Mouse (Mus musculus) lung, embryonic 15.5 days (tissue): ENCODE measurements at regions not wholly inside any gene's neighbourhood (a gene's known extent, or its start where the extent isn't known, plus 50 kb on each side); places are given as distances from the start of the nearest gene placed in this dataset.

Experiments
- ATAC-seq: fragments of 200-750 bp; cut with Nextera tagmentation; 2 replicates; pipeline ENCODE4 v1.8.0; 2017; ENCODE audit warnings: moderate number of reproducible peaks, borderline replicate concordance; ENCODE audit not compliant: low FRiP score, low TSS enrichment; ENCODE audit errors: extremely low read depth
- H3K27ac ChIP-seq: fragments of 300-500 bp; sonication (generic); 2 replicates; pipeline ENCODE4 v1.5.1; 2015; ENCODE audit warnings: moderate library complexity, mild to moderate bottlenecking, inconsistent platforms
- H3K27me3 ChIP-seq: fragments of 300-500 bp; sonication (generic); 2 replicates; pipeline ENCODE4 v1.6.1; 2015; ENCODE audit warnings: inconsistent platforms
- H3K36me3 ChIP-seq: fragments of 300-500 bp; sonication (generic); 2 replicates; pipeline ENCODE4 v1.6.1; 2015; ENCODE audit warnings: inconsistent platforms
- H3K4me1 ChIP-seq: fragments of 300-500 bp; sonication (generic); 2 replicates; pipeline ENCODE4 v1.6.1; 2015; ENCODE audit warnings: inconsistent platforms
- H3K4me2 ChIP-seq: fragments of 300-500 bp; sonication (generic); 2 replicates; pipeline ENCODE4 v1.6.1; 2015; ENCODE audit warnings: inconsistent platforms, mild to moderate bottlenecking, moderate library complexity
- H3K4me3 ChIP-seq: fragments of 300-500 bp; sonication (generic); 2 replicates; pipeline ENCODE4 v1.5.1; 2015; ENCODE audit warnings: mild to moderate bottlenecking, inconsistent platforms
- H3K9ac ChIP-seq: fragments of 300-500 bp; sonication (generic); 2 replicates; pipeline ENCODE4 v1.6.1; 2015; ENCODE audit warnings: inconsistent platforms
- H3K9me3 ChIP-seq: fragments of 300-500 bp; sonication (generic); 2 replicates; pipeline ENCODE4 v1.6.1; 2016; ENCODE audit warnings: inconsistent platforms
- WGBS: fragments of 180-500 bp; shearing (Covaris S2); methylation state at CpG from one replicate; pipeline ENCODE4 v1.1.7; 2015; 5-methylcytosine and 5-hydroxymethylcytosine counted together

- Histone ChIP-seq H3K27me3 (no peaks in the 10 kb centered on the region), H3K9me3 (no peaks in the 10 kb centered on the region), H3K4me2 (no peak overlapping the region), H3K9ac (no peak overlapping the region), H3K4me1 (peaks cover 5% of the 10 kb centered on the region), H3K27ac (no peak overlapping the region), H3K4me3 (no peak overlapping the region), H3K36me3 (no peaks in the 10 kb centered on the region)
- WGBS, result 62% methylated on average over 8 of the region's 8 CpGs
- ATAC-seq, result no peak
Observed at GRCm38 (mm10) chr19:26938911-26939310, 53.2 kb downstream of the Gm815 start.

GRCm38 (mm10) chr19:26944006-26944405 lies 58.3 kb downstream of the Gm815 start:
- H3K27me3 ChIP-seq, result no peaks in the 10 kb centered on the region
- no peak for ATAC-seq
- H3K4me1 ChIP-seq, result peaks cover 2% of the 10 kb centered on the region
- H3K4me2 ChIP-seq, result no peak overlapping the region
- no peak overlapping the region for H3K27ac ChIP-seq
- H3K9ac ChIP-seq, result no peak overlapping the region
- no peaks in the 10 kb centered on the region for H3K9me3 ChIP-seq
- 81% methylated on average over 2 of the region's 2 CpGs for WGBS
- H3K4me3 ChIP-seq, result no peak overlapping the region
- no peaks in the 10 kb centered on the region for H3K36me3 ChIP-seq

- Histone ChIP-seq H3K9me3 (no peaks in the 10 kb centered on the region), H3K9ac (no peak overlapping the region), H3K27ac (no peak overlapping the region), H3K4me3 (no peak overlapping the region), H3K27me3 (no peaks in the 10 kb centered on the region), H3K4me1 (no peaks in the 10 kb centered on the region), H3K36me3 (no peaks in the 10 kb centered on the region), H3K4me2 (no peak overlapping the region)
- 37% methylated on average over 3 of the region's 3 CpGs for WGBS
- no peak for ATAC-seq
Observed at GRCm38 (mm10) chr19:26946562-26946961, 60.9 kb downstream of the Gm815 start.

- no peak for ATAC-seq
- Histone ChIP-seq H3K9ac (no peak overlapping the region), H3K4me1 (no peaks in the 10 kb centered on the region), H3K4me3 (no peak overlapping the region), H3K27ac (no peak overlapping the region), H3K9me3 (no peaks in the 10 kb centered on the region), H3K27me3 (no peaks in the 10 kb centered on the region), H3K4me2 (no peak overlapping the region), H3K36me3 (no peaks in the 10 kb centered on the region)
- WGBS, result 96% methylated on average over 2 of the region's 2 CpGs
Observed at GRCm38 (mm10) chr19:26948479-26948878, 62.8 kb downstream of the Gm815 start.

GRCm38 (mm10) chr19:26949153-26949552 lies 63.5 kb downstream of the Gm815 start:
- H3K9me3 ChIP-seq, result no peaks in the 10 kb centered on the region
- no peaks in the 10 kb centered on the region for H3K4me1 ChIP-seq
- H3K27me3 ChIP-seq, result no peaks in the 10 kb centered on the region
- H3K27ac ChIP-seq, result no peak overlapping the region
- 91% methylated on average over 4 of the region's 4 CpGs for WGBS
- no peaks in the 10 kb centered on the region for H3K36me3 ChIP-seq
- H3K4me2 ChIP-seq, result no peak overlapping the region
- no peak overlapping the region for H3K9ac ChIP-seq
- no peak overlapping the region for H3K4me3 ChIP-seq
- no peak for ATAC-seq

GRCm38 (mm10) chr19:26953348-26953747 lies 67.7 kb downstream of the Gm815 start:
- ATAC-seq, result no peak
- no peaks in the 10 kb centered on the region for H3K9me3 ChIP-seq
- no peaks in the 10 kb centered on the region for H3K27me3 ChIP-seq
- WGBS, result 82% methylated on average over 8 of the region's 8 CpGs
- no peaks in the 10 kb centered on the region for H3K36me3 ChIP-seq
- H3K4me3 ChIP-seq, result no peak overlapping the region
- H3K9ac ChIP-seq, result no peak overlapping the region
- H3K4me1 ChIP-seq, result no peaks in the 10 kb centered on the region
- H3K27ac ChIP-seq, result no peak overlapping the region
- H3K4me2 ChIP-seq, result no peak overlapping the region

GRCm38 (mm10) chr19:26966055-26966760 lies 80.5 kb downstream of the Gm815 start:
- Histone ChIP-seq H3K9me3 (no peaks in the 10 kb centered on the region), H3K4me2 (no peak overlapping the region), H3K27ac (no peak overlapping the region), H3K36me3 (no peaks in the 10 kb centered on the region), H3K4me3 (no peak overlapping the region), H3K27me3 (no peaks in the 10 kb centered on the region), H3K9ac (no peak overlapping the region), H3K4me1 (no peaks in the 10 kb centered on the region)
- WGBS, result 92% methylated on average over 6 of the region's 6 CpGs
- ATAC-seq, result no peak

- Histone ChIP-seq H3K9me3 (no peaks in the 10 kb centered on the region), H3K4me3 (no peak overlapping the region), H3K36me3 (no peaks in the 10 kb centered on the region), H3K4me2 (no peak overlapping the region), H3K27me3 (no peaks in the 10 kb centered on the region), H3K9ac (no peak overlapping the region), H3K4me1 (no peaks in the 10 kb centered on the region), H3K27ac (no peak overlapping the region)
- WGBS, result 81% methylated on average over 1 of the region's 1 CpGs
- no peak for ATAC-seq
Observed at GRCm38 (mm10) chr19:26973058-26973457, 87.4 kb downstream of the Gm815 start.

DNA sequence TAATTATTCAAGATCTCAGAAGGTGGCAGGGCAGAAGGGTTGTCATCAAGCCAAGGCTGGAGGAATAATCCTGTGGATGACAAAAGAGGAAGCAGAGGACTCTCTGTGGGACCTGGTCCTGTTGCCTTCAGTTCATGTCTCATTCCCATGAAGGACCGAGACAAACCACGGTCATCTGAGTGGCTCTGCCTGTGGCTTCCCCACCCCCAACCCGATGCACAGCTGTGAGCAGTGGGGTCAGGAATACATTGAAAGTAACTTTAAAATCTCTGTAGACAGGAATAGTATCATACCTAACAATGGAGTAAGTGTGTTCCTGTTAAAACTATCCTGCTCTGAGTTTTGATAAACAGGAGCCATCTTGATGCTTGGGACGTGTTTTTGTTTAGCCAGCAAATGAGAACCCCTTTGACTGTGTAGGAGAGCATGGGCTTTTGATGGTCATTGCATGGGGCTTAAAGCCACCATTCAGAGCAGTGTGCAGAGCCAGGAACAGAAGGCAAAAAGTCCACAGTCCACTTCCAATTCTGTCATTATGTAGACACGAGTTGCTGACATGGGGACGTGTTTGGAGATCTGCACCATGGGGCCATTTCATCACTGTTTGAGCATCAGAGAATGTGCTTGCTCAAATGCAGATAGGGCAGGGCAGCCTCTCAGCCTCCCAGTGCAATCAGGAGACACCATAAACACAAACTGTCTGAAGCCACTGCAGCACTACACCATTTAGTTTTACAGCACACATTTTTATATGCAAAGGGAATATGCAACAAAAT lies 88.3 kb downstream of the Gm815 start:
- ATAC-seq, result no peak
- no peak overlapping the region for H3K4me3 ChIP-seq
- H3K27ac ChIP-seq, result no peak overlapping the region
- no peaks in the 10 kb centered on the region for H3K9me3 ChIP-seq
- no peaks in the 10 kb centered on the region for H3K4me1 ChIP-seq
- H3K4me2 ChIP-seq, result no peak overlapping the region
- WGBS, result 83% methylated on average over 6 of the region's 6 CpGs
- no peaks in the 10 kb centered on the region for H3K27me3 ChIP-seq
- H3K36me3 ChIP-seq, result no peaks in the 10 kb centered on the region
- H3K9ac ChIP-seq, result no peak overlapping the region

DNA sequence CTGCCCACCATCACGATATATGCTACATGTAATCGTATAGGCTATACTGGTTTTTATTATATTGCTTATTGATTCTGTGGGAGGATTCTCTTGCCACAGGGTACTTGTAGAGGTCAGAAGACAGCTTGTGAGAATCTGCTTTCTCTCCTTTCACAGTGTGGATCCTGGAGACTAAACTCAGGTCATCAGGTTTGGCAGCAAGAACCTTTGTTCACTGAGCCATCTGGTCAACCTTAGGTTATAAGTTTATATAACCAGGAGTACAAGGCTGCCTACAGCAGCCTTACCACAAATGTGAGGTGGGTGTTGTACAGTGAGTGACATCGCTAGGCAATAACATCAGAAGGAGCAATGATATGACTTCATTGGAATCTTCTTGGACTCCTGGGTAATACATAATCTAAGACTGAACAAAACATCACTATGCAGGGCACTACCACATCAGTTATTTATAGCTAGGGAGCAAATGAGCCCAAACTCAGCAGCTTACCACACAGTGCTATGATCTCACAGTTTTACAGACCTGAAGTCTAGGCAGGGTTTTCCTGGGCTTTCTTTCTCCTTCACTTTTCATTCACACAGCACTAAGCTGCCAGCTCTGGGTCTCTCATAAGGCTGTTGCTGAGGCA lies 89.0 kb downstream of the Gm815 start:
- no peaks in the 10 kb centered on the region for H3K4me1 ChIP-seq
- H3K9me3 ChIP-seq, result no peaks in the 10 kb centered on the region
- 94% methylated on average over 3 of the region's 3 CpGs for WGBS
- H3K36me3 ChIP-seq, result no peaks in the 10 kb centered on the region
- no peak overlapping the region for H3K27ac ChIP-seq
- ATAC-seq, result no peak
- no peak overlapping the region for H3K9ac ChIP-seq
- H3K4me3 ChIP-seq, result no peak overlapping the region
- no peaks in the 10 kb centered on the region for H3K27me3 ChIP-seq
- no peak overlapping the region for H3K4me2 ChIP-seq

GRCm38 (mm10) chr19:26976604-26977322 lies 91.1 kb downstream of the Gm815 start:
- H3K4me1 ChIP-seq, result no peaks in the 10 kb centered on the region
- no peaks in the 10 kb centered on the region for H3K27me3 ChIP-seq
- WGBS, result 61% methylated on average over 7 of the region's 7 CpGs
- ATAC-seq, result no peak
- H3K4me3 ChIP-seq, result no peak overlapping the region
- no peak overlapping the region for H3K9ac ChIP-seq
- no peaks in the 10 kb centered on the region for H3K9me3 ChIP-seq
- no peaks in the 10 kb centered on the region for H3K36me3 ChIP-seq
- no peak overlapping the region for H3K27ac ChIP-seq
- H3K4me2 ChIP-seq, result no peak overlapping the region
